Mouse (Mus musculus) megakaryocyte, embryonic 14.5 days (primary cell): ENCODE results near the gene Mfsd4b3.
"Not testable (repeated sequence)": the region's sequence is repeated elsewhere in the genome, so short reads cannot be mapped to it uniquely, and the experiment has no call there.

Experiments used
- FLI1 ChIP-seq: IDR thresholded peaks from 2 replicates; pipeline ENCODE4 v1.6.1; 2012; ENCODE audit warnings: low read length, inconsistent platforms, mixed read lengths
- GATA1 ChIP-seq: IDR thresholded peaks from 3 replicates; pipeline ENCODE4 v1.6.1; 2012; ENCODE audit warnings: mixed read lengths, low read length, inconsistent platforms, borderline replicate concordance

DNA sequence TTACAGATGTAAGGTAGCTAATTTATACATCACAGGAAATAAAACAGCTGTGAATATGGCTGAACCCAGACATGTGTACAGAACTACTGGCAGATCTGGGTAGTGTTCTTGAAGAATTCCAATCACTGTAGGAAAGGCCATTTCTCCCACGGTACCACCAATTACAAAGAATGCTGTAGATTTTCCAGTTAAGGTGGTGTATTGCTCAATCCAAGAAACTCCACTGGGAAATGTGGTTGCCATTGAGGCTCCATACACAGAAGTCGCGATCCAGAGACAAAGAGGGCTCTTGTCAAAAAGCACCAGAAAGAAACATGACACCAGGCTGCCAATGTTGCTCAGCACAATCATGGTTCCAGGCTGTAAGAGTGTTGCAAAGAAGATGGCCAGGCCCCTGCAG, 12.8 kb downstream of the Mfsd4b3 start:
- not testable (repeated sequence) for TF ChIP-seq GATA1, FLI1
